Mouse (Mus musculus): ENCODE results near the gene Adora2b. TPM values are rescaled to one million over a fixed set of nuclear protein-coding genes. Genes with fewer than 3 reads are reported as not detected.

Adora2b gene
- polyA plus RNA-seq, 1 experiment from 2014 or later = 4.6 TPM

DNA sequence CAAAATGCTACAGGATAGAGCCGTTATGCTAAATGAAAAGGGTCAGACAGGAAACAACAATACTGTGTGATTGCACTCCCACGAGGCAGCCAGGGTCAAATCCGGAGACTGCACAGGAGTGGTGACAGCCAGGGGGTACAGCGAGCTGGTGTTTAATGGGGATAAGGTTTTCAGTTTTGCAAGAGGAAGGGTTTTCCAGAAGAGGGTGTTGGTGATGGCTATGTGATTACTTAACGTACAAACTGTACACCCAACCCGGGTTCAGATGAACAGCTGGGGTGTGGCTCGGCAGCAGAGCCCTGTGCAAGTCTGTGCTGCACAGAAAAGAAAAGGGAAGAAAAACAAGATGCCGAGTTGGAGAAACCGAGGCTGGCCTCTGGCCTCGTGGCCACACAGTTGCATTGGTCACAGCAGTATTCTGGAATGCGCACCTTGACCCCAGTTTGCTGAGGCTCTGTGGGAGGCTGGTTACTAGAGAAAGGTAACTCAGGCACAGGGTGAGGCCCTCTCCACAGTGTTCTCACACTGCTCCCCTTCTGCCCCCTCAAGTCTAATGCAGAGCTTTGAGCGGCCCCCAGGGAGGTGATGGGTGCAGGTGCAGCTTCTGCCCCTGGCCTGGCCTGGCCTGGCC is 8.0 kb upstream of the Adora2b start:
- no peak for DNase-seq (ENCODE audit: extremely low spot score, low spot score)
- no peak overlapping the region for H3K4me3 ChIP-seq
- H3K36me3 ChIP-seq (replicated peaks) = no peaks in the 10 kb centered on the region
- H3K4me1 ChIP-seq = no peaks in the 10 kb centered on the region
- H3K27ac ChIP-seq = no peak overlapping the region
- H3K9me3 ChIP-seq = peaks cover 7% of the 10 kb centered on the region; the same call in 1 of the 2 replicates
- no peaks in the 10 kb centered on the region for H3K27me3 ChIP-seq (ENCODE audit: poor library complexity, severe bottlenecking)
- 84% methylated on average over 12 of the region's 12 CpGs for WGBS

DNA sequence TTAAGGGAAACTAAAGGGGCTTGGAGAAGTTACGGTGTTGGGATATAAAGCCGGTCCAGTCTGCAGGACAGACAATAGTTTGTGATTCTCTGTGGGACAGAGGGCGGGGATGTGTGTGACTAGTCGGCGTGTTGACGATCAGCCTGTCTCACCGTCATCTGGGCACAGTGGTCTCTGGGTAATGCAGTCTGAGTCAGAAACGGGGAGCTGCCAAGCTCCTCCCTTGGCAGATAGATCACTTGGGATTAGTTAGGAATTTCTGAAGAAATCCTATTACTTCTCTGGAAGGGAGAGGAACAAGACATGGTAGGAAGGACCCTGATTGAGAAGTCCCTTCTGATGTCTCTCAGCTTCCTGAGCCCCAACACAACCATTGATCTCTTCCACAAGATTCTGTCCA is 4.9 kb upstream of the Adora2b start:
- H3K27me3 ChIP-seq (ENCODE audit: poor library complexity, severe bottlenecking) = peaks cover 19% of the 10 kb centered on the region
- no peak overlapping the region for H3K27ac ChIP-seq
- no peaks in the 10 kb centered on the region for H3K36me3 ChIP-seq (replicated peaks)
- H3K9me3 ChIP-seq = peaks cover 15% of the 10 kb centered on the region; the same call in 1 of the 2 replicates
- peaks cover 9% of the 10 kb centered on the region for H3K4me1 ChIP-seq
- 91% methylated on average over 8 of the region's 8 CpGs for WGBS
- no peak for DNase-seq (ENCODE audit: extremely low spot score, low spot score)
- no peak overlapping the region for H3K4me3 ChIP-seq

GRCm38 (mm10) chr11:62244471-62244870 is 4.3 kb upstream of the Adora2b start:
- DNase-seq (ENCODE audit: extremely low spot score, low spot score) = no peak
- H3K27me3 ChIP-seq (ENCODE audit: poor library complexity, severe bottlenecking) = peaks cover 25% of the 10 kb centered on the region
- no peaks in the 10 kb centered on the region for H3K36me3 ChIP-seq (replicated peaks)
- no peak overlapping the region for H3K4me3 ChIP-seq
- 84% methylated on average over 4 of the region's 4 CpGs for WGBS
- no peak overlapping the region for H3K27ac ChIP-seq
- H3K9me3 ChIP-seq = peaks cover 15% of the 10 kb centered on the region; the same call in 1 of the 2 replicates
- peaks cover 15% of the 10 kb centered on the region for H3K4me1 ChIP-seq

GRCm38 (mm10) chr11:62247759-62248400 is 904 bp upstream of the Adora2b start:
- peaks cover 59% of the 10 kb centered on the region for H3K27me3 ChIP-seq (ENCODE audit: poor library complexity, severe bottlenecking)
- no peak for DNase-seq (ENCODE audit: extremely low spot score, low spot score)
- WGBS = 42% methylated on average over 18 of the region's 18 CpGs

DNA sequence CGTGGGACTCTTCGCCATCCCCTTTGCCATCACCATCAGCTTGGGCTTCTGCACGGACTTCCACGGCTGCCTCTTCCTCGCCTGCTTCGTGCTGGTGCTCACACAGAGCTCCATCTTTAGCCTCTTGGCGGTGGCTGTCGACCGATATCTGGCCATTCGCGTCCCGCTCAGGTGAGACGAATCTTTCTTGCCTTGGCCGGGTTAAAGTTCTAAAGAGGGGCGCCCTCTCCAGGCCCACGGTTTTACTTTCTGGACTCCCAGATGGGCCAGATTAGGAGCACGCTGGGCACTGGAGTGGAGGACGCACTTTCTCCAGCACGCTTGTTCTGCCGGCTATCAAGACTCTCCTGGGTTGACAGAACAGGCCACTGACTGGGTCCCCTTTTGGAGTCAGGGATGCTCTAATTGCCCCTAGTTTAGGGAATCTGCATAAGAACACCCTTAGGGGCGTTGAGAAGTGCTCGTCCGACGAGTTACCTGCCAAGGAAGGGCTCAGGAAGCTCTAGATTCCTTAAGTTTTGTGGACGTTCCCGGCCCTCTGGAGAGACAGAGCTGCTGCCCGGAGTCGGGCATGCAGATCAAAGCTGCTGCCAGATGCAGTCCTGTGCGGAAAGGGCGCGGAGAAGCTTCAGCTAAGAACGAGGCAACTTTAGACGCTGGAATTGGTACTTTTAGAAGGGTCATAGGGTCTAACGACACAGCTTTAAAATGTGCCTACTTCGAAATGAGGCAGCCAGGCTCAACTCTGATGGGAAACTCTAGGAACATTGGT is 668 bp downstream of the Adora2b start:
- Histone ChIP-seq H3K4me3 (peak overlapping the region; percentile 76), H3K27me3 (ENCODE audit: poor library complexity, severe bottlenecking) (peaks cover 60% of the 10 kb centered on the region), H3K27ac (peak overlapping the region; percentile 78), H3K9me3 (peaks cover 15% of the 10 kb centered on the region; the same call in 1 of the 2 replicates), H3K4me1 (peaks cover 37% of the 10 kb centered on the region), H3K36me3 (replicated peaks) (no peaks in the 10 kb centered on the region)
- 3% methylated on average over 35 of the region's 35 CpGs for WGBS
- DNase-seq (ENCODE audit: extremely low spot score, low spot score) = no peak

More at GRCm38 (mm10) chr11:62247759-62248400, 904 bp upstream of the Adora2b start:
- peak overlapping the region; percentile 78; the same call in 1 of the 2 replicates for H3K27ac ChIP-seq
- H3K4me1 ChIP-seq = peaks cover 37% of the 10 kb centered on the region
- no peaks in the 10 kb centered on the region for H3K36me3 ChIP-seq (replicated peaks)
- peak overlapping the region; percentile 76 for H3K4me3 ChIP-seq
- peaks cover 15% of the 10 kb centered on the region; the same call in 1 of the 2 replicates for H3K9me3 ChIP-seq

DNA sequence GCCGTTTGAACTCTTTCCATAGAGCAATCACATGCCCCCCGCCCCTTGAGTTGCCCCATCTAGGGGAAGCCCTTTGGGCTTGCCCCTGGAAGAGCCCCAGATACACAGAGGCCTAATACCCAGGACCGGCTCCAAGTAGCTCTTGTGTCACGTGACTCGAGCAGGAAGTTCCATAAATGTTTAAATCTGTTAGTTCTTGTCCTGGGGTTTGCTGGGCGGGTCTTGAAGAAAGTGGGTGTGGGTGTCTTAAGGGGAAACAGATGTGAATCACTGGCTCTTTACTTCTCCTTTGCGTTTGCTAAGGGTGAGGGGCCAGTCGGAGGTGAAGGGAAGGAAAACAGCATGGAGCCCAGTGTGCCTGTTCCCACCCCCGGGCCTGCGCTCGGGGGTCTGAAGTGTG is 2.3 kb downstream of the Adora2b start:
- DNase-seq (ENCODE audit: extremely low spot score, low spot score) = peak; percentile 25
- Histone ChIP-seq H3K36me3 (replicated peaks) (no peaks in the 10 kb centered on the region), H3K4me3 (no peak overlapping the region), H3K27ac (peak overlapping the region; percentile 70), H3K27me3 (ENCODE audit: poor library complexity, severe bottlenecking) (peaks cover 60% of the 10 kb centered on the region), H3K4me1 (peaks cover 37% of the 10 kb centered on the region), H3K9me3 (peaks cover 5% of the 10 kb centered on the region; the same call in 1 of the 2 replicates)
- 55% methylated on average over 11 of the region's 11 CpGs for WGBS

DNA sequence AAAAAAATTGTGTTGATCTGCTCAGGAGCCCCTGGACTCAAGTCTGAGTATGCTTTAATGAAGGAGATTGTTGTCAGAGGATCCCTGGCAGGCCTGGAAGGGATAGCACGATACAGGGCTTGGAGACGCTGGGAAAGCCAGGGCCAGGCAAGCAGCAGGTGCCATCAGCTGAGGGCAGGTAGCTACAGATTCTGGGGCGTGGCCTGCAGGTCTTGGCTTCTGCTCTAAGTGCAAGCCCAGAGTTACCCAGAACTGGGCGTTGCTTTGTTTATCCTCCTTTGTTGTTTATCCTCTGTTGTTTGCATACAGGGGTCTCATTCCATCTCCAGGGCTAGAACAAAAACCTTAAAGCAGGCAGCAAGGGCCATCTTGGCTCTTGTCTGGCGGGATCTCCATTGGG is 4.6 kb downstream of the Adora2b start:
- Histone ChIP-seq H3K4me1 (peaks cover 39% of the 10 kb centered on the region), H3K27me3 (ENCODE audit: poor library complexity, severe bottlenecking) (peaks cover 45% of the 10 kb centered on the region), H3K36me3 (replicated peaks) (no peaks in the 10 kb centered on the region), H3K9me3 (no peaks in the 10 kb centered on the region), H3K4me3 (no peak overlapping the region), H3K27ac (no peak overlapping the region)
- DNase-seq (ENCODE audit: extremely low spot score, low spot score) = no peak
- WGBS = 82% methylated on average over 5 of the region's 5 CpGs

GRCm38 (mm10) chr11:62259214-62259613 is 10.4 kb downstream of the Adora2b start:
- Histone ChIP-seq H3K27ac (peak overlapping the region; percentile 58; the same call in 1 of the 2 replicates), H3K4me3 (no peak overlapping the region), H3K36me3 (replicated peaks) (no peaks in the 10 kb centered on the region), H3K27me3 (ENCODE audit: poor library complexity, severe bottlenecking) (no peaks in the 10 kb centered on the region), H3K9me3 (no peaks in the 10 kb centered on the region), H3K4me1 (peaks cover 32% of the 10 kb centered on the region)
- no peak for DNase-seq (ENCODE audit: extremely low spot score, low spot score)
- 56% methylated on average over 5 of the region's 5 CpGs for WGBS

GRCm38 (mm10) chr11:62263599-62263998 is 14.8 kb downstream of the Adora2b start:
- Histone ChIP-seq H3K27me3 (ENCODE audit: poor library complexity, severe bottlenecking) (0 out of 2 replicates have a peak, but pooled peaks cover 5% of the 10 kb centered on the region), H3K4me3 (no peak overlapping the region), H3K4me1 (peaks cover 51% of the 10 kb centered on the region), H3K27ac (no peak overlapping the region), H3K36me3 (replicated peaks) (no peaks in the 10 kb centered on the region), H3K9me3 (no peaks in the 10 kb centered on the region)
- no peak for DNase-seq (ENCODE audit: extremely low spot score, low spot score)
- 89% methylated on average over 7 of the region's 7 CpGs for WGBS

- no peaks in the 10 kb centered on the region for H3K9me3 ChIP-seq
- no peak overlapping the region for H3K27ac ChIP-seq
- 0 out of 2 replicates have a peak, but pooled peaks cover 5% of the 10 kb centered on the region for H3K27me3 ChIP-seq (ENCODE audit: poor library complexity, severe bottlenecking)
- H3K4me3 ChIP-seq = no peak overlapping the region
- peaks cover 47% of the 10 kb centered on the region for H3K4me1 ChIP-seq
- 84% methylated on average over 7 of the region's 7 CpGs for WGBS
- DNase-seq (ENCODE audit: extremely low spot score, low spot score) = no peak
- no peaks in the 10 kb centered on the region for H3K36me3 ChIP-seq (replicated peaks)
Measured at GRCm38 (mm10) chr11:62264018-62264417, 15.2 kb downstream of the Adora2b start.

DNA sequence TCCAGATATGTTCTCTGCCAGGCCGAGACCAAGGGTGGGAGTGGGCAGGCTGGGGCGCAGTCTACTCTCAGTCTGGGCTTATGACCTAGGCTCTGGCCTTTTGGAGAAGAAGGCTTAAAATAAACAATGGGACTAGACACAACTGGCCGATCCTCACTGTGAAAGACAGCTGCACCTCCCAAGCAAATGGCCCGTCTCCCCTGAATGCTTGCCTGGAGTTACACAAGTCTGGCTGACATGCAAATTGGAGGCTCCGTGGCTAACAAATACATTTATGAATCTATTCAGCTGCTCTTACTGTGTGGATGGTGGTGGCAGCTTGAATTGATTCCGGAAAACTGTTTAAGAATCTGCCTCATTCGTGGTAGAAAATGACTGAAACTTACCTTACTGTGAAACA is 16.9 kb downstream of the Adora2b start:
- no peak for DNase-seq (ENCODE audit: extremely low spot score, low spot score)
- no peak overlapping the region for H3K27ac ChIP-seq
- WGBS = 87% methylated on average over 7 of the region's 7 CpGs

DNA sequence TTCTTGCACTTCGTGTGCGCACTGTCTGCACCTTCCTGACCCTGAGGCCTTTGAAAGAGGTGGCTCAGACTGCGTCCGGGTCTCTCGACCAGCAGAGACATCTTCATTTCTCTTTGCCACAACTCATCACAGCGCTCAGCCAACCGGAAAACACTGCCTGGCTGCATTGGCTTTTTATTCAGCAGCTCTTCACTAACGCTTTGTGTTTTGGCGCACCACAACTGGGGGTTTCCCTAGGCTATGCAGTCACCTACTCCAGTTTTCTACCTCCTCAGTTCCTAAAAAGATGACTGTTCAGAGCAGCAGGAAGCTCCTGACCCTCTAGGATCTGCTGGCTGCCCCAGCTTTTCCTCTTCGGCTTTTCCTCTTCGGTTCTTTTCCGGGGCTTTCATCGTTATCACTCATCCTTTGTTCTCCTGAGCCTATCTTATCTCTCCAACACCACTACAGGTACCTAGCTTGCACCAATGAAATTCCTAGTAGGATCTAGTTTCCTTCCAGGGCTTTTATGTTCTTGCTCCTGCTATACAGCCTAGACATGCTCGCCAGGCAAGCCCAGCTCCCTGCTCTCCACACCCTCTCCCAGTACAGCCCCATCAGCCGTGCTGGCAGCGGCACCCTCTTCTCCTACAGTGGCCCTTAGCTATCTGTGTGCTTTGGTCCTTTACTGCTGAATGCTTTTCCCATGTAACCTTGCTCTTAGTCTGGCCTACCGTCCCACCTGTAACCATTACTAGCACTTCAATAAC is 17.9 kb downstream of the Adora2b start:
- peak overlapping the region; percentile 49 for H3K27ac ChIP-seq
- 58% methylated on average over 17 of the region's 17 CpGs for WGBS

More for the DNA sequence above, 16.9 kb downstream of the Adora2b start:
- 0 out of 2 replicates have a peak, but pooled peaks cover 5% of the 10 kb centered on the region for H3K27me3 ChIP-seq (ENCODE audit: poor library complexity, severe bottlenecking)
- H3K36me3 ChIP-seq (replicated peaks) = no peaks in the 10 kb centered on the region
- H3K4me3 ChIP-seq = no peak overlapping the region
- H3K4me1 ChIP-seq = peaks cover 44% of the 10 kb centered on the region
- no peaks in the 10 kb centered on the region for H3K9me3 ChIP-seq

More for the DNA sequence above, 17.9 kb downstream of the Adora2b start:
- no peak overlapping the region for H3K4me3 ChIP-seq
- no peaks in the 10 kb centered on the region for H3K9me3 ChIP-seq
- DNase-seq (ENCODE audit: extremely low spot score, low spot score) = no peak
- 0 out of 2 replicates have a peak, but pooled peaks cover 5% of the 10 kb centered on the region for H3K27me3 ChIP-seq (ENCODE audit: poor library complexity, severe bottlenecking)
- peaks cover 40% of the 10 kb centered on the region for H3K4me1 ChIP-seq
- H3K36me3 ChIP-seq (replicated peaks) = no peaks in the 10 kb centered on the region
